Mouse (Mus musculus) monocyte, adult 5-6 weeks (primary cell): ENCODE results near the gene Rtn1. TPM values are rescaled to one million over a fixed set of nuclear protein-coding genes. Genes with fewer than 3 reads are reported as not detected.

ENCODE experiments used
- ATAC-seq: fragments of 153-309, 156-312 bp; replicated peaks from 2 replicates; pipeline ENCODE4 v1.8.0; 2017; ENCODE audit warnings: mild to moderate bottlenecking; ENCODE audit not compliant: low TSS enrichment, insufficient number of reproducible peaks, severe bottlenecking, poor library complexity, low FRiP score
- total RNA-seq: library from RNA; stranded (forward); fragments of 200-1000, 200-491, 200-594 nt; gene quantifications from 3 replicates; pipeline ENCODE4 v1.2.3, GENCODE M21; 2017

Gene Rtn1
- 3.9 to 4.4 TPM (median 4.3 TPM) in 3 replicates for total RNA-seq

DNA sequence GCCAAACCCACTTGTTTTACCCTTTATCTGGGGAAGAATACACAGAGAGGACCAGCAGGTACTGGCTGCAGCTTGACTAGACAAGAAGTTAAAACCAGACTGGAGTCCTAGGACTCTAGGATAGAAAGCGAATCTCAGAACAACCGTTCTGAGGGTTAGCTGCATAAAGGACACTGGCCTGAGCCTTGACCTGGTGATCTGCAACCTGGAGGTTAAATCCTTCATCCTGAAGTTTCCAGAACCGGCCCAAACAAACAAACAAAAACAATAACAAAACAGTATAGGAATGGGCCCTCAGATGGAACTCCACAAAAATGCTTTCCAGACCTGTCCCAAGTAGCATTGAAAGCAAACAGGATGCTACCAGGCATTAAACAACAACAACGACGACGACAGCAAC is at the start of gene Rtn1:
TSS of gene Rtn1 (minus strand) at position 101 of the 400 bp plus-strand sequence.
- ATAC-seq: no peak

DNA sequence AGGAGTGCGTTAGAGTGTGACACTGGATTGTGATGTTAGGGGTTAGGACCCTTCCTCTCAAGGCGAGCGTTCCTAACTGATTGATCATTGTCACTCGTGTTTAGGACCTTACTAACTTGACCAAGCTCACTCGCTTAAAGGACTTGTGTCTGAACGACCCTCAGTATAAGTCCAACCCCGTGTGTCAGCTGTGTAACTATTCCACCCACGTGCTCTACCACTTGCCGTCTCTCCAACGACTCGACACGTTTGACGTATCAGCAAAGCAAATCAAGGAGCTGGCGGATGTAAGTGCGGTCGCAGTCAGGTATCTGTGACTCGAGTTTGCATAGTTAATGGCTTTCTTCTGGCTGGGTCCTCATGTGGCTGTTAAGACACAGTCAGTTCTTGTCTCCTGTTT is 45.1 kb upstream of the Rtn1 start:
- no peak for ATAC-seq

DNA sequence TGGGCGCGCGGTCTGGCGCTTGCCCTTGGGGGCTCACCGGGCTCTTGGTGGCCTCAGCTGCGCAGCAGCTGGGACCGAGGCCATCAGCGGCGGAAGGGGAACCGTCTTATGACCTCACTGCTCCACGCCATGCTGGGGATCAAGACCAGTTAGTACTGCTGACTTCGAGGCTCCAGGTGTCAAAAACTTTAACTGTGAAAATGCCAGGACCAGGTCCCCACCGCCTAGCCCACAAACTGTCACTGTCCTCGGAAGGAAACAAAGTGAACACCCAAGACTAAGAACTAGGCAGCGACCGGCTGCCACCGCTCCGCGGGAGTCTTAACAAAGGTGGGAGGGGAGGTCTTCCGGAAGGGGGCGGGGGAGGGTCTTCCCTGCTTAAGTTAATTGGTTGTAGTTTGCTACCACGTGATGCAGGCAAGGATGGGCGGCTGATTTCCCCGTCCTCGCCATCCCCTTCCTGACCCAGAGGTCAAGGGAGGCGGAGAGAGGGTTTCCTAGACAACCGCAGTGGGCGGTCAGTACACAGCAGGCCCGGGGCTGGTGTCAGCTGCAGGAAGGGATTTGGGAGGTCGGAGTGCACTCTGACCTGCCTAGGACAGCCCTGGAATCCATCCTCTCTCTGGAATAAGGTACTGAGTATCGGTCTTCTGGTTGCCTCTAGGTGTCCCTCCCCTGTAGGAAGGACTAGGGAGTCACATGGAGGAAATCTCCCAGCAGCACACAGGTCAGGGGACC is 33.2 kb upstream of the Rtn1 start, which contains the start of gene Lrrc9:
TSS of gene Lrrc9 (plus strand) at position 28 of the 738 bp plus-strand sequence.
- peak; percentile 53 for ATAC-seq

DNA sequence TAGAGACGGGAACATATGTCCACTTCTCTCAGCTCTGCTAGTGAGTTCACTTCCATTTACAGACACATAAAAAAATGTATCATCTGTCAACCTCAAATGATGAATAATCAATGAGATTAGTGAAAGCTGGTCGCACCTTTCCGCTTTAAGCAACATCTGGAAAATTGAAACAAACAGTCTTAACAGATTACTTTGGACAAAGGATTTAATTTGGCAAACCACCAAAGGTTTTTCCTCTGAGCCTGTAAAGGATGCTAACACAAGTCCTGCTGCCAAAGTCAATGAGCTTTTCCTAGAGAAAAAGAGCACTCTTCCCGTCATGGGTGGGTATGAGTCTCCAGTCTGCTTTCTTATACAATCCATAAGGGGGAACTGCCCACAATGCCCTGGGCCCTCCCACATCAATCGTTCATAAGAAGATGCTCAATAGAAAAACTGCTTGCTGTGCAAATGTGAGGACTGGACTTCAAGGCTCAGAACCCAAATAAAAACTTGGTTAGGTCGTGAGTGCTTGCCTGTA is 30.2 kb upstream of the Rtn1 start:
- no peak for ATAC-seq

DNA sequence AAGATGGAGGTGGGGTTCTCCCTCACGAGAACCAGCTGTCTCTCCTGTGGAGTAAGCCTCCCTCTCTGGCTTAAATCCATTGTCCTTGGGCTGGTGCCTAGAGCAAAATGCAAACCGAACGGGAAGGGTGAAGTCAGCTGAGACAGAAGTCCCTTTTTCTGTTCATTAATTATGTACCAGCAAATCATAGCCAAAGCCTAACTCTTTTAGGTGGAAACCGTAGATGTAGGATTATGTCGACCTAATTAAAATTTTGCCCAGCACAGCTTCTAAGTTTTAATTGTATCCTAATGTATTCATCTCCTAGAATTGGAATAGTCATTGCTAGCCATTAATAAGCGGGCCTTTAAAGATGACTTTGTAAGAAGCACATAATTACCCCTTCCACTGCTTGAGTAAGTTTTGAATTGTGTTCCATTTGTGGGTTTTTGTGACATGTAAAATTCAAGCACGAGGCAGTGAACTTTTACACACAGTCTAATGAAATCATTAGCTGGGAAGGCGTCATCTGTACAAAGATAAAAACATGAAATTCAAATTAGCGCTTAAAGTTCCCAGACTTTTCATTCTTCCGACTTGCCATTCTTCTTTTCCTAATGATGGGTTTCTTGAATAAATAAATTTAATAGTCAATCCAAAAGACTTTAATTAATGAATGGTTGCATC is 29.0 kb upstream of the Rtn1 start:
- no peak for ATAC-seq

DNA sequence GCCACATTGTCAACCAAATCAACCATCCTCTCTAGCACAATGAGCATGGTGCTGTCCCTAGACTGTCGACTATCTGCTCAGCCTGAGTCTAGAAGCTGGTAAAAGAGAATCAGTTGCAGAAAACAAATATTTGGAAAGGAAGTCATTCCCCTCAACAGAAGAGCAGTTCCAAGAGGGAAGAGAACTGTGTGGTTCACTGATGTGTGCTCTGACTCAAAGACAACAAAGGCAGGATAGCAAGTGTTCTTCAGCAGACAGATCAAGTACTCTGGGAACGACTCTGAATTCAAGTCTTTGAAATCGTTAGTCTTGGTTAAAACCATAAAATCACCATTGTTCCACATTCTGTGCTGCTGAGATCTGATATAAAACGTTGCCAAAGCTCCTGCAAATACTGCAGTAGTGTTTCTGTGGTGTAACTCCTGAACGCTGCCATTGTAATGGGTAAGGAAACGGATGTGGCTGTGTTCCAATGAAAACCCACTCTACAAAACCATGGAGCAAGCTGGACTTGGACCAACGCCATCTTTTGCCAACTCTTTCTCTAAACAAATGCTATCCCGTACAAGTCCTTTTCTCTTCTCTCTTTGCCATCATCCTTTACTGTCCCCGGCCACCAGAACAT is 24.5 kb upstream of the Rtn1 start:
- ATAC-seq: no peak

DNA sequence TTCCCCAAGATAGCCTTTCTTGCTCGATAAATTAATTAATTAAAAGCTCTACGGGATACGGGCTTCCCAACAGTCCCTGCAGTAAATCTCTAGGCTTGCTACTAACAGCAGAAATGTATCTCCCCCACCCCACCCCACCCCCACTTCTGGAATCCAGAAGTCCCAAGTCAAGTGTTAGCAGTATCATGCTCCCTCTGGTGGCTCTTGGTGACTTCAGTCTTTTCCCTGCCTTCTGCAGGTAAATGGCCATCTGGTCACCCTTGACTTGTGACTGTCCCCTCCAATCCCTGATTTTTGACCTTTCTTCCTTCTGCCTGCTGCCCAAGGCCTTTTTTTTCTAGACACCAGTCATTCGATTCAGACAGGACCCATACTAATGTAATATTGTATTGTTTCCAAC is 23.4 kb upstream of the Rtn1 start:
- ATAC-seq: no peak

DNA sequence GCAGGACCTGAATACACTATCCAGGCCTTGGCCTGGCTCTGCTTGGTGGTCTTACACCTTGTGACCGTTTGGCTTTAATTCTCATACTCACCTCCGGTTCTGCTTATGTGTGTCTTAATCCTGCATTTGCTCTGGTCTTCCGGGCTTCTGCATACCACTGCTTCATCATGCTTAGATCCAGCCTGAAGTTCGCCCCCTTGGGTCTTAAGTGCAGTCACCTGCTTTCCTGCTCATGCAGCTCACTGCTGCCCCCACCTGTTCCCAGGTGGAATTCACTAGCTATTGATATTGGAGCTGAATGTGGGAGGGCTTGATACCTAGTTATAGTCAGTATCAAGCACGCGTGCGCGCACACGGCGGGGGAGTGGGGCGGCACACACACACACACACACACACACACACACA is 18.9 kb upstream of the Rtn1 start:
- peak; percentile 43; the same call in 1 of the 2 replicates for ATAC-seq

DNA sequence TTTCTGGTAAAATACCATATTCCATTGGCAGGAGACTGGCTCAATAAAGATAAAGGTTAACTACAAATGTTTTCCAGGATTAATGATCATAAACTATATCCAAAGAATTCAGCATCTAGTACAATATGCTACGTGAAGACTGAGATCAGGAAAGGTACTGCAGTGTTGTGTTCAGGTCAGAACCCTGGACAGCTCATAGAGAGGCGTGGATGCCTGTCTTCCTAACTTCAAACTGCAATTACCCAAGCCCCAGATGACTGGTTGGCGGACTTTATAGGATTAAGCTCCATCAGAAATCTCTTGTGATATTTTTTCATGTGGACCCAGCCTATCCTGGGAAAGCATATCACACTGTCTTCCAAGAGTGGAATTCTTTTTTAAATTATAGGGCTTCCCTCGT is 13.8 kb upstream of the Rtn1 start:
- no peak for ATAC-seq

DNA sequence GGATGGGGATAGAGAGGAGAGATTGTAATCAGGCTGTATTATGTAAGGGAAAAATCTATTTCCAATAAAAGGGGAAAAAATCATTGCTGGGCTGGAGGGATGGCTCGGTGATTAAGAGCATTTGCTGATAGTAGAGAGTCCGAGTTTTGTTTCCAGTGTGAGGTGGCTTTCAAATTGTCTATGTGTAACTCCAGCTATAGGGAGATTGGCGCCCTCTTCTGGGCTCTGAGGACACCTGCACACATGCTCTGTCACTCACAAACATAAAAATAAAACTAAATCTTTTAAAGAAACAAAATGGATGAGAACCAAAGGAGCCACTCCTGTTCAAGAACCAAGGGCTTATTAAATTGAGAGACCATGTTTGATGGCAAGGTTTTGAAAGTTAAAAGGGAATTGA is 8.9 kb upstream of the Rtn1 start:
- ATAC-seq: no peak

DNA sequence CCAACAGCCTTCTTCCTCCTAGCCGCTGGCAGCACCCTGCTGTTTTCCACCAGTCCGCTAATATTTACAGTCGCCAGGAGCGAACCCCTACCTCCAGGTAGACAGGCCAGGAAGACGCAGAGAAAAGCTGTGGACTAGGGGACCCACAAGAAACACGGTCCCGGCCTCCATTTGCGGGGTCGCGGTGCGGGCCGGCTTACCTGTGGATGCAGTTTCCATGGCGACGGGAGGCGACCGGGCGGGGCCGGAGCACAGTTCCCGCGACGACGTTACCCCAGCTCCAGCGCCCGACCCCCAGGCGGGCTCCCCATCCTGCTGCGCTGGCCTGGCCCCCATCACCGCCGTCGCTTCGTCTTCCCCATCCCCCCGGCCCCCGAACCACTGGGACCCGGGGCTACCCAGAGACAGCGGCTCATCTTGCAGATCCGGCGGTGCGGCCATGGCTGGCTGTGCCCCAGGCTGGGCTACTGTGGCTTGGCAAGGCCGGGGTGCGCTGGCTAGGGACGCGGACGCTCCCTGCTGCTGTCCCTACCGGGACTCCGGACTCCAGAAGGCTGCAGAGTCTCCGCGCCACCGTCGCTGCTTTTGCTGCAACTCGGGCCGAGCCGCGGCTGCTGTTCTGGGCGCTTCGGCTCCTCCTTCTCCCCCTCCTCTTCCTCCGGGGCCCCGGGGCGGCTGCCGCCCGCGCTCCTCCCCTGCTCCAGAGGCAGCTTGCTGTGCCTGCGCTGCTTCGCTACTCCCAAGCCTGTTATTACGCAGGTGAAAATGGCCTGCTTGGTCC is 553 bp downstream of the Rtn1 start:
- ATAC-seq: peak; percentile 43; the same call in 1 of the 2 replicates

DNA sequence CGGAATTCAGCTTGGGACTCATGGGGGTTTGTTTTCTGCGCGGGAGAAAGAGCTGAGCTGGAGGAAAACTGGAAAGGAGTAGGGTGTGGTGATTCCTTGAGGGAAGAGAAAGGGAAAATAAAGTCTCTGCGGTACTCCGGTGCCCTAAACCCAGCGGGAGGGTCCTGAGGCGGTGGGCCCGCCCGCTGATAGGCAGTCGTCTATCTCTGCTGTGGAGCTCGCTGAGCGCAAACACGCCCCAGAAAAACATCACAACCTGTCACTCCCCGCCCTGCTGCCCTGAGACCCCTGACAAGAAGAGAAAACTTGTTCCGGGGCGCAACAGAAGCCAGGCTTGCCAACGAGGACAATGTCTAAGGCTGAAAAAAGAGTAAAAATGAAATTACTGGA is 1.1 kb downstream of the Rtn1 start:
- ATAC-seq: no peak

DNA sequence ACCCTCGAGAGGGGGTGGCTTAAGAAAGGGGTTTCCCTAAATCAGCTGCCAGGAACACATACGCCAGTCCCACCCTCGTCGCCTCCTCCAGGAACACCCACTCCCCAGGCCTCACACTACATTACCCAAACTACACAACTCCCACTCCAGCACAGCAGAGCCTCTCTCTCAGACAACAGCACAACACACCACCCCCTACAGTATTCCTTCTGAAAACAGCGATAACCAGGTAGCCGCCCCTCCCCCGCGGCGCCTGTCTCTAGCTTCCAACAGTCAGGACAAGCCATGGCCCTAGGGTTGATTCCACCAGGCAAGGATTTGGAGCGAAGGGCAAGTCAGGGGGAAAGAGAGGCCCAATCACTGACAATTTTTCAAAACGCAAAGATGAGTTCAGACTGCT is 1.7 kb downstream of the Rtn1 start:
- ATAC-seq: no peak

DNA sequence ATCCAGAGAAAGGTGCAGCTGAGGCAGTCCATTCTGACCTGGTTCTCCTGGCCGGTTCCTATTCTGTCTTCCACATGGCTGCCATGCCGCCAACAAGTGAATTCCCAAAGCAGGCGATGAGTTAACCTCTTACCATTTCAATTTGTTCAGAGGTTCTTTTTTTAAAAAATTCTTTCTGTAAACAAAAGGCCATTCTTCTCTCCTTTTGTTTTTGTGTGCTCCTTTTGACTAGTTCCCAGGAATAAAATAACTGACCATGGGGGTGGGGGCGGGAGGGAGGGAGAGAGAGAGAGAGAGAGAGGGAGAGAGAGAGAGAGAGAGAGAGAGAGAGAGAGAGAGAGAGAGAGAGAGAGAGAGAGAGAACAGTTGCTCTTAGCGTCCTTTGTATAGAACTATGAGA is 3.8 kb downstream of the Rtn1 start:
- ATAC-seq: no peak

DNA sequence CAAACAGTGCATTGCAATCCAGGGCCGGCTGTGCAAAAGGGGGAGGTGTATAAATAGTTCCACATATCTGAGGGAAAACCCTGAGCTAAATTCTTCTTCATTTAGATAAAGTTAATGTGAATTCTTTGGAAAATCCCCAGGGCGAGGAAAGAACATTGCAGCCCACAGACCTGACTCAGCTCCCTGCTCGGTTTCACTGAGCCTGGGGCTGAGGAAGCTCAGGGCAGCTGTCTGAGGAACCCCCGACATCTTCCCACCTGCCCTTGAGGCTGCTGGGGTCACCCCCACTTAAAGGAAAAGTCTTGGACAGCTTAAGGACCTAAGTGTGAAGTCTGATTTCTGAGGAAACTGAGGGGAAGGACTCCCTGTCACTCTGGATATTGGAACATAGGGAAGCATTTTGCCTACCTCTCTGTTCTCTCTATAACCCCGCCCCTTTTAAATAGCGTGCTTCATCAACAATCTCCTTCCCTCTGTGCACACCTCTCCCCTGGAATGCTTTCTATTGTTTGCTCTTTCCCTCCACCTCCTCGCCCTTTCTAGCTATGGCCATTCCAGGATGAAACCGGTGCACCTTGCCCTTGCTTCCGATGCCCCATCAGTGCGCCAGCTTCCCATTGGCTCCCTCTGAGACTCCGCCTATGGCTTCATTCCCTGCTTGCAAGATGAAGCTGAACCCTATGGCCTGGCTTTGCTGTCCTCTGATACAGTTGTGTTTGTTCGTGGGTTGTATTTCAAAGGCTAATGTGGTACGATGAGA is 15.6 kb downstream of the Rtn1 start:
- ATAC-seq: no peak

DNA sequence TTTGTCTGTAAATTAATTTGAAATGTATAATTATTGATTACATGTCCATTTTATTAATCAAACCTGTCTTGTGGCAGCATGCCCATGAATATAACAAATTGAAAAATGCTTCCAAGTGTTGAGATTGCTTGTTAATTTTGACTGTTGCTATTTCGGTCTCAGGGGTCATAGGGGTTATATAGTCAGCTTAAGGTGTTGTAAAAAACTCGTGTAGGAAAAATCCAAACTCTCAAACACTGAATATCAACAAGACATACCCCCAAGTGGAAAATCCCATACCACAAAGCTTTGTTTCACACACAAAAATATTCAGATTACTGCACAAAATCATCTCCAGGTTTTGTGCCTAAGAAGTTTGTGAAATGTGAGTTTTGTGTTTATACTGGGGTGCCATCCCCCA is 18.5 kb downstream of the Rtn1 start:
- ATAC-seq: no peak

DNA sequence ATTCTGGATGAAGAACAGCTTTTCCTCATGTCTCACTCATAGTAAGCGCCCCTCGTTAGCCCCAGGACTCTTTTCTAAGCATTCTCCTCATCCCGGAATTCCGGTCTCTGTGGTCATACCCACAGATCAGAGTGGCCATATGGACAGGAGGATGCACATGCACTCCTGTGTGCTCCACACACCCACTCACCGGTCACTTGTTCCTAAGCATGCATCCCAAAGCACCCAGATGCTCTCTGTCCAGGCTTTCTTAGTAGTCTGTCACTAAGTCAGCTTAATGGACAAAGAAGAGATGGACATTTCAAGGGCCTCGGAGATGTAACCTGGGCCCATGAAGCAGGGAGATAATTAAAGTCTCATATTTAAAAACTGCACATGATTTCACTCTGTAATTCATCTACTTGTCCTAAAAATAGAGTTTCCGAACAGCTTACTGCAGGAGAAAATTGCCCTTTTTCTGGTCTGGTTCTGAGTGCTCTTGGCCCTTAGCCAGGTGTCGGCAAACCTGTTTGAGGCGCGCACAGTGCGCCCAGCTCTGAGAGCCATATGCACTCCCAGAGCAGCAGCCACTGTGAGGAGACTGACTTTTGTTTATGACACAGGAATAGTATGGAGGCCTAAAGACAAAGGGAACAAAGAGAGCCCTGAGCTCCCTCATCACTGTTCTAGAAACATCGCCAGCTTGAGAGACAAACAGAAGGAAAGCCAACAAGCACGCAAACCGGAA is 19.3 kb downstream of the Rtn1 start:
- ATAC-seq: no peak

DNA sequence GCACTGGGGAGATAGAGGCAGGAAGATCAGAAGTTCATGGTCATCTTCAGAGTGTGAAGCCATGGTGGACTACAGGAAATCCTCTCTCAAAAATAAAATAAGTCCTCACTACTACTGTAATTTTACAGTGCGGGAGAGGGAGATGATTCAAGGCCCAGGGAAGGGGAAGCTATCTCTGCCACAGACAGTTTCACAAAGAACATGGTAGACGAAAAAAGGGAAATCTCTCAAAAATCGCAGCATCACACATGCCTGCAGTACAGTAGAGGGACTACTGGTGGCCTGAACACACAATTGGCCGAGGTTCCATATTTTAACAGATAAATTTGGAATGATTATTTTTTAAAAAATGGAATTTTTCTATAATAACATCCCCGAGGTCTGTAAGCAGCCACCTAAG is 20.0 kb downstream of the Rtn1 start:
- ATAC-seq: no peak
